Mouse (Mus musculus) thymus, adult 2 months (tissue): ENCODE measurements at regions not wholly inside any gene's neighbourhood (a gene's known extent, or its start where the extent isn't known, plus 50 kb on each side); places are given as distances from the start of the nearest gene placed in this dataset.

Experiments used
- DNase-seq: peaks from one replicate; pipeline ENCODE4 v3.0.0; 2021
- H3K27ac ChIP-seq: fragments of 200-500 bp; 2 replicates; pipeline ENCODE4 v1.5.1; 2012; ENCODE audit warnings: low read length, control low read depth; ENCODE audit not compliant: control insufficient read depth, insufficient read depth
- H3K27me3 ChIP-seq: fragments of 200-500 bp; 2 replicates; pipeline ENCODE4 v1.6.1; 2012; ENCODE audit warnings: mild to moderate bottlenecking, low read length, moderate library complexity, mixed read lengths; ENCODE audit not compliant: control insufficient read depth, insufficient read depth
- H3K36me3 ChIP-seq: fragments of 200-500 bp; 2 replicates; pipeline ENCODE4 v1.6.1; 2012; ENCODE audit warnings: mild to moderate bottlenecking, low read length, moderate library complexity; ENCODE audit not compliant: control insufficient read depth, insufficient read depth
- H3K4me1 ChIP-seq: fragments of 200-500 bp; replicated peaks from 2 replicates; pipeline ENCODE4 v1.6.1; 2012; ENCODE audit warnings: low read length; ENCODE audit not compliant: control insufficient read depth, insufficient read depth
- H3K4me3 ChIP-seq: fragments of 200-500 bp; 2 replicates; pipeline ENCODE4 v1.5.1; 2012; ENCODE audit warnings: mild to moderate bottlenecking, low read length, control low read depth, moderate library complexity; ENCODE audit not compliant: control insufficient read depth, insufficient read depth
- CTCF ChIP-seq: fragments of 200-500 bp; IDR thresholded peaks from 2 replicates; pipeline ENCODE4 v1.5.1; 2012; ENCODE audit warnings: mild to moderate bottlenecking, control low read depth, low read length, moderate library complexity, borderline replicate concordance; ENCODE audit not compliant: control insufficient read depth, poor library complexity, insufficient read depth; ENCODE audit errors: extremely low read depth
- POLR2A ChIP-seq: fragments of 200-500 bp; IDR thresholded peaks from 2 replicates; pipeline ENCODE4 v1.6.1; 2012; ENCODE audit warnings: mild to moderate bottlenecking, low read length, control low read depth, moderate library complexity; ENCODE audit not compliant: control insufficient read depth, poor library complexity, insufficient read depth; ENCODE audit errors: extremely low read depth
- WGBS: fragments of 180-500 bp; shearing (Covaris S2); methylation state at CpG from one replicate; pipeline ENCODE4 v1.1.7; 2018; 5-methylcytosine and 5-hydroxymethylcytosine counted together

GRCm38 (mm10) chr9:43692015-43692414, 51.8 kb upstream of the Nectin1 start:
- Histone ChIP-seq H3K27ac (no peak overlapping the region), H3K36me3 (no peaks in the 10 kb centered on the region), H3K4me3 (no peak overlapping the region), H3K27me3 (no peaks in the 10 kb centered on the region), H3K4me1 (no peaks in the 10 kb centered on the region)
- TF ChIP-seq POLR2A, result no peak
- no peak for TF ChIP-seq CTCF
- 79% methylated on average over 1 of the region's 1 CpGs for WGBS
- no peak for DNase-seq

DNA sequence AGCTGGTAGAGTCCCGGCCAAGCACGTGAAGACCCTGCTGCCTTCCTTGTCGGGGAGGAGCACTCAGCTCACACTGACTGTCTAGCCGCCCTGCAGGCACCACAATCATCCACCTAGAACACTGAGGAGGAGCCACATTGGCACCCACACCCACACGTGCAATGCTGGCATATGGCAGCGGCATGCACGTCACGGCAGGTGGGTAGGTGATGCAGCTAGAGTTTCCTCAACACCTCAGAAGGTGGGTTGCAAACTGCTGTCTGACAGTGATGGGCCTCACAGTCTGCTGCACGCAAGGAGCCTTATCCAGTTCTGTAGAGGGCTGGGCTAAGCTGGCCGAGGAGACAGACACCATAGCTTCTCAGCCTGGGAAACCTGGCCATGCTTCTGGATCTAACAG, 51.2 kb upstream of the Nectin1 start:
- no peak for TF ChIP-seq POLR2A
- TF ChIP-seq CTCF, result no peak

More for the DNA sequence above, 51.2 kb upstream of the Nectin1 start:
- no peak overlapping the region for H3K27ac ChIP-seq
- WGBS, result 88% methylated on average over 10 of the region's 10 CpGs
- DNase-seq, result no peak
- H3K4me1 ChIP-seq, result no peaks in the 10 kb centered on the region
- no peak overlapping the region for H3K4me3 ChIP-seq
- no peaks in the 10 kb centered on the region for H3K36me3 ChIP-seq
- no peaks in the 10 kb centered on the region for H3K27me3 ChIP-seq
